Mouse (Mus musculus) urinary bladder, postnatal 10 days (tissue): ENCODE data around the gene Cnpy3.
"Not testable (repeated sequence)": the region's sequence is repeated elsewhere in the genome, so short reads cannot be mapped to it uniquely, and the experiment has no call there.

Experiments used
- DNase-seq: peaks from one replicate; pipeline ENCODE4 v3.0.0; 2022; ENCODE audit warnings: low spot score

Cnpy3 gene

DNA sequence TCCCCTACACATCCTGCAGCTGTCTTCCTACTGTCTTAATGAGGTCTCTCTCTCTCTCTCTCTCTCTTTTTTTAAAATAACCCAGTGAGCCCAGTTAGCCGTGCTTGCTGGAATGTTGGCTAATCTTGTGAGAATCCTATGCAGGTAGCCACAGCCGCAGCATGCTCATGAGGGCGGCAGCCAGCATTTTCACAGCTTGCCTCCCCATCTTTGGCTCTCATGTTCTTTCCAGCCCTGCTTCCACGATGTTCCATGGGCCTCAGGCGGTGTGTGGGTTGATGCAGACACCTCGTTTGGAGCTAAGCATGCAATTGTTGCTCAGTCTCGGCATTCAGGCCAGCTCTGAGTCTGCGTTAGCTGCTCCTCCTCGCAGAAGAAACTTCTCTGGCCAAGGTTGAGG is 12.9 kb upstream of the Cnpy3 start:
- not testable (repeated sequence) for DNase-seq

GRCm38 (mm10) chr17:46763544-46763943 is 11.5 kb upstream of the Cnpy3 start, which contains the start of gene Ptcra:
Gene Ptcra, minus strand, starts transcription at chr17:46763712.
- no peak for DNase-seq

- DNase-seq: no peak
Measured at GRCm38 (mm10) chr17:46758753-46759152, 6.7 kb upstream of the Cnpy3 start.

DNA sequence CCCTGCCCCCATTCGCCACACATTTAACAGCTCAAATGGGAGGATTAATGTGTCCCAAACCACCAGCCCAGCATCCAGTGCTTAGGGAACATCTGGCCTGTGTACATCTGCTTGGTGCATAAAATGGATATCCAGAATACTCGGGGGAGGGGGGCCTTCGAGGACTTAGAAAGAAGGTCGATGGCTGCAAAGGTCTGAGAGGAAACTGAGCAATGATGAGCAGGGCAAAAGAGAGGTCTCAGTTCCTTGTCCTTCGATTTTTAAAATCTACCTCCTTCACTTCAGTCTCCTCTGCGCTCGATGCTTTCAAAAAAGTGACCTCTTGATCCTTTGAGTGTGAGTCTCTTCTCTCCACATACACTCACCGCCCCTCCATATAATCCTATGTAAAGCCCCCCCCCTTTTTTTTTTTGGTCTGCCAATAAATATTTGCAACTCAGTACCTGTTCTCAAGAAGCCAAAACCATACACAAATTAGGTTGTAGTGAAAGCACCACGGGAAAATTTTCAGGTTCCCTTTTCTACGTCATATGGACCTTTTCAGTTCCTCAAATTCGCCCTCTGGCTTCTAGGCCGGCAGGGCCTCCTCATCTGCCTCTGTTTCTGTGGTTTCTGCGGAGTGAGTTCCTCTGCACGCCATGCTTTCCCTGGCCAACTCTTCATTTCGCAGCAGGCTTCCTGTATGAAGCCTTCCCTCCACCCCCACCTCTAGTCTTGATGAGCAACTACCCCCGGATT is 789 bp downstream of the Cnpy3 start:
- no peak for DNase-seq

DNA sequence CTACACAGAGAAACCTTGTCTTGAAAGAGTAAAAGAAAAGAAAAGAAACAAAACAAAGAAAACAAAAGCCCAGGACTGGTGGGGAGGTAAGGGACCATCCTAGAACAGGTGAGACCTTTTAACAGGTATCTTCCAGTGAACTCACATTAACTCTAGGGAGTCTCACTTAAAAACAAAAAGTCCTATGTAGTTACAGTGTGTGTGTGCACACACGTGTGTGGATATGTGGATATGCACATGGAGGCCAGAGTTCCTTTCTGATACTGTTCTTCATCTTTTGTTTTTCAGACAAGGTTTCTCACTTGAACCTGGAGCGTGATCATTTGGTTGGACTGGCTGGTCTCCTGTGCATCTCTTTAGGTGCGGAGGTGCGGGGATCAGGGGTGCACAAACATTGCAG is 1.4 kb downstream of the Cnpy3 start:
- no peak for DNase-seq

DNA sequence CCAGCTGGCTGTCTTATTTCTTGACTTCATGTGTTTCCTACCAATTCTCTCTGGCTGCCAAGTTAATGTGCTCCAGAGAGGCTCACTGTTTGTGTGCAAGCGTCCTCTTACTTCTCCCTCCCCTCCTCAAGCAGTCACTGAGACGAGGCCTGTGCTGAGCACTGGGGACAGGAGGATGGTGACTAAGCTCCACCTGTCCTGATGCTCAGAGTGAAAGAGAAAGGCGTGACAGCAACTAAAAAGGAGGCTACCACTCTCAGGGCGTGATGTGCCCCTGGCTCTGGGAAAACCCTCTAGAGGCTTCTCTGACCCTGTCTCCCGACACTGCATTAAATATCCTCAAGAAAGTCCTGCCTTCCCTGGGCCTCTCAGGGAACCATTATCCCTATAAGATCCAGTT is 2.7 kb downstream of the Cnpy3 start:
- DNase-seq: no peak

- DNase-seq: no peak
Measured at GRCm38 (mm10) chr17:46747806-46748205, 4.2 kb downstream of the Cnpy3 start.

GRCm38 (mm10) chr17:46747234-46747633 is 4.8 kb downstream of the Cnpy3 start:
- DNase-seq: no peak

DNA sequence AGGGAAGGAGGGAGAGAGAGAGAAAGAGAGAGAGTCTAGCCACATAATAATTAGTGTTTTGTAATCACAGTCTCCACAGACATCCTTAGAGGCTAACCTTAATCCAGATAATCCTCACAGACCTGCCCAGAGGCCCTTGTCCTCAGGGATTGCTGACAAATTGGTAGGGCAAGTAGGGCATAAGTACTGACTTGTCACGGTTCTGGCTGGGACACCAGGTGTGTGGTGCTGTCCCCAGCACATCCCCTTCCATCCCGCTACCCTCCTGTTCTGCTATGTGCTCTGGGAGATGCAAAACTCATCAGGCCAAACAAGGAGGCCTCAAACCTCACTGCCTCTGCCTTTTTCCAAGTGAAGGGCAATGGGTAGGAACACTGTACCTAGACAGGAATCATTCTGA is 6.5 kb downstream of the Cnpy3 start:
- no peak for DNase-seq

GRCm38 (mm10) chr17:46742986-46743385 is 9.0 kb downstream of the Cnpy3 start:
- no peak for DNase-seq

DNA sequence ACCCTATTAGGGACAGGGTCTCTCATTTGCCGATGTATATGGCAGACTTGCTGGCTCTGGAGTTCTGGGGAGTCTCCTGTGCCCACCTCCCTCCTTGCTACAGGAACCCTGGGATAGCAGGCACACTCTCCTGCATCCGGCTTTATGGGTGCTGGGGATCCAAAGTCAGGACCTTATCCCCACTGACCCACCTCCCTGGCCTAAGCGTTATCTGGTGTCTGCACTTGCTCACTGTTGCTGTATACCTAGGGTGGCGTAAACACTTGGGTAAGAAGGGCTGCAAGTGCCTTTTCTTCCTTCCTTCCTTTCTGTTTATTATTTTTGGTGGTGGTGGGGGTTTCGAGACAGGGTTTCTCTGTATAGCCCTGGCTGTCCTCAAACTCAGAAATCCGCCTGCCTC is 10.7 kb downstream of the Cnpy3 start:
- no peak for DNase-seq

DNA sequence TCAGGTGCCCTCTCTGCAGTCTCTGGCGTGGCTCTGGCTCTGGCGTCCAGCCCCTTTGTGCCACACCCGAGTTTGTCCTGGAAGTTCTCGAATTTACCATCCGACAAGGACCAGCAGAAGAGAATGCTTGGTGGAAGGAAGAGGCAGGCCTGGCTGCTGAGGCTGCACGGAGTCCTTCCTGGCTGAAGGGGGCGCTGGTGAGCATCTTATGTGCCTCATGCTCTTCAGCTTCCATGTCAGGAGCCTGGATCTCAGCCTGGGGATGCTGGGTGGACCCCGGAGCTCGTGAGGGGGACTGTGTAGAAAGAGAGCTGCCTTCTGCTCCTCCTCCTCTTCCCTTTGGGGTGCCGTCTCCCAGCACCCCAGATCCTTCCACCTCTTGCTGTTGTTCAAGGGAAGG is 15.9 kb downstream of the Cnpy3 start:
- DNase-seq: no peak

DNA sequence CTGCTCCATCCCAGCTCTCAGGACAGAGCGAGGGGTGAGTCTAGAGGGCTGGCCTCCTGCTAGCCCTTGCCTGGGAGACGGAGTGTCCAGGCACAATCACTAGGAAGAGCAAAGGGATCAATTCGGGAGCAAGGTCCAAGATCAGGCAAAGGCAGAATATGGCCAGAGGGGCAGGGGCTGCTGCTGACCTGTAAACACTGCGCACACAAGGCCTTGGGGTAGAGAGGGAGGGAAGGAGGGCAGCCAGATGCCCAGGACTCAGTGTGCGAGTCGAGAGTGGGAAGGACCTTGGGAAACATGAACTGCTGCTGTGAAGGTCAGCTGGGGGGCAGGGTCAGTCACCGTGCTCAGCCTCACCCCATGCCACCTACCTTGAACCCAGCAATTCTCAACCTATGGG is 16.7 kb downstream of the Cnpy3 start:
- no peak for DNase-seq

DNA sequence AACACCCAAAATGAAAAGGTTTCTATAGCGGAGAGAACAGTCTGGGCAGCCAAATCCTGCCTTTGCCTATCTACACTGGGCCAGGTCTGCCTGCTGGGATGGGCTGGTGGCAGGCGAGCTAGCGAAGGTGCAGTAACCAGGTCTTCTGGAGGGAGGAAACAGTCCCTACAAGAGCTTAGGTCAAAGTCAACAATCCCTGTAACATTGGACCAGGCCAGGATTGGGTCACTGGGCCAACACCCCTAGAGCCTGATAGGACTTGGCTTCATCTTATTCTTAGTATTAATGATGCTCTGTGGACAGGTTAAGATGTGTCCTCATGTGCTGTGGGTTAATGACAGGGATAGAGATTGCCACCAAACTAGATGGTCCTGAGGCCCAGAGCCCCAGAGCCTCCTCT is 18.0 kb downstream of the Cnpy3 start:
- DNase-seq: no peak

GRCm38 (mm10) chr17:46728904-46729318 is 23.1 kb downstream of the Cnpy3 start, which contains the start of gene Gnmt:
Gene Gnmt, minus strand, starts transcription at chr17:46729168.
- DNase-seq: no peak

- DNase-seq: no peak
Measured at GRCm38 (mm10) chr17:46728496-46728895, 23.5 kb downstream of the Cnpy3 start.

DNA sequence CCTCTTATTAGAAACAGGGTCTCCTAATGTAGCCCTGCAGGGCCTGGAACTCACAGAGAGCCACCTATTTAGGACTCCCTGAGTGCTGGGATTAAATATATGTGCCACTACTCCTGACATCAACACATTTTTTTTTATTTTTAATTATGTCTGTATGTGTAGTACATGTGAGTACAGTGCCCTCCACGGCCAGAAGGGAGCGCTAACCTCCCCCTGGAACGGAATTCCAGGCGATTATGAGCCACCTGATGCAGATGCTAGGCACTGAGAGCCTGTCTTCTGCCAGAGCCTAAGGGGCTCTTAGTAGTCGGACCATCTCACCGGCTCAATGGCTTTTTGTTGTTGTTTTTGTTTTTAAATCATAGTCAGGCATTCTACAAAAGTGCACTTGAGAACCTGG is 24.0 kb downstream of the Cnpy3 start:
- DNase-seq: no peak

DNA sequence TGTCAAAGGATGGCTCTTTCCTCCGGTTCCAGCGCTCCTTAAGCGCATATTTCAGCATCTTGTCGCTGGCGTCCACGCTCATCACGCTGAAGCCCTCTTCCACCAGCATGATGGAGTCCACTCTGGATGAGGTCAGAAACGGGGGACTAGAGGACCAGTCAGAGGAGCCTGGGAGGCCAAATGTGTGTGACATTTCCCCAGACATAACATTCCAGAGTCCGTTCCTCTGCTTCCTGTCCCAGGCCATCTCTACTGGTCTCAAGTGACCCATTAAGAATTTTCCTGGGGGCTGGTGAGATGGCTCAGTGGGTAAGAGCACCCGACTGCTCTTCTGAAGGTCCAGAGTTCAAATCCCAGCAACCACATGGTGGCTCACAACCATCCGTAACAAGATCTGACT is 24.7 kb downstream of the Cnpy3 start:
- no peak for DNase-seq

- DNase-seq: no peak
Measured at GRCm38 (mm10) chr17:46725731-46726645, 26.0 kb downstream of the Cnpy3 start.

GRCm38 (mm10) chr17:46725273-46725672 is 26.7 kb downstream of the Cnpy3 start:
- no peak for DNase-seq

DNA sequence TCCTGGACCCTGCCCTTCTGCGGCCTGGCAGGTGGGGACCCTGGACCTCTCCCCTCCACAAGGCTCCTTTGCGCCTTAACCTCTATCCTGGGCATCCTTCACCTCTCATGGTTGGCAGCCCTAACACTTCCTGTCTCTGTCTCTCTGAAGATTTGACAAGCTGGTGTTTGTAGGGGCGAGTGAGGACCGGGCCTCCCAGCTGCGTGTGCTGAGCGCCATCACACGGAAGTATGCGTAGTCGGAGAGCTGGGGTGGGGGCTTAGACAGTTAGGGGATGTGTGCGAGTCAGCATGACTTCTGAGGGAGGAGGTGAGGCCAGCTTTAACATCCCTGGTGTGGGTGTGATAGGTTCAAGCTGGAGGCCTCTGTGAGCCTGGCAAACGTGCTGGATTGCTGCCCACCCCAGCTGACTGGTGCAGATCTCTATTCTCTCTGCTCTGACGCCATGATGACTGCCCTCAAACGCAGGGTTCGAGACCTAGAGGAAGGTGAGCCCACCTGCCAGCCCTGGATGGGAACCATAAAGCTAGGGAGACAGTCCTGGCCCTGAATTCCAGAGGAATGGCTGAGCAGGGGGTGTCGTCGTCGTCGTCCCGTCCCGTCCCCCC is 27.4 kb downstream of the Cnpy3 start:
- DNase-seq: no peak

DNA sequence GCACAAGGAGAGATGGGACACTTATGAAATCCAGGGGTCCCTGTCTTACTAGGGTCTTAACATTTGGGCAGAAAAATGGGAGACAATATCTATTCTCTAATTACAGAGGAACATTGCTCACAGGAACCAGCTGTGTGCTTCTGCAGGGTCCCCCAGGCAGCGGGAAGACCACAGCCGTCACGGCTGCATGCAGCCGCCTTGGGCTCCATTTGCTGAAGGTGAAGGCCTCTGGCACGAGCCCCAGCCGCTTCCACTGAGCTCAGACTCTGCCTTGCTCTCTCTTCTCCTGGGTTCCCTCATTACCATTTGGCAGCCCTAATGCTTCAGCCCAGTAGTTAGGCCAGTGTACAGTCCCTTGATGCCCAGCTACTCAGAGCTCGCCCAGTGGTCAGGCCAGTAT is 30.9 kb downstream of the Cnpy3 start:
- no peak for DNase-seq
